Mouse (Mus musculus): Measurements from ENCODE around the gene Wdr83. TPM values are rescaled to one million over a fixed set of nuclear protein-coding genes. Genes with fewer than 3 reads are reported as not detected.

Wdr83 gene
- polyA plus RNA-seq, 2 experiments from 2014 or later, result 41.0 to 56.0 TPM

GRCm38 (mm10) chr8:85034764-85035163 is 46.3 kb downstream of the Wdr83 start:
- ATAC-seq, result peak; percentile 48

DNA sequence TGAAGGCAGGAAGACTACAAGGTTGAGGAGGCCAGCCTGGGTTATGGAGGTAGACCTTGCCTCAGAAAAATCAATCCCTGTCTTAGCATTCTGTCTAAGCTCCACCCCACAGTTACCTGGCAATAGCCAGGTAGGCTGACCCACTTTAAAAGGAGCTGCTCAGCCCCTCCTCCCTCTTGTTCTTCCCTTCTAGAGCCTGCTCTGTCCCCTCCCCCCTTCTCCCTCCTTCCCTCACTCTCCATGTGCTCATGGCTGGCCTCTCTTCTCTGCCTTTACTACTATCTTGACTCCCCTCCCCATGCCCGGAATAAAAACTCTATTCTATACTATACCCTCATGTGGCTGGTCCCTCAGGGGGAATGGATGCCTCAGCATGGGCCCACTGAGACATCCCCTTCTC is 47.2 kb downstream of the Wdr83 start:
- ATAC-seq, result no peak

DNA sequence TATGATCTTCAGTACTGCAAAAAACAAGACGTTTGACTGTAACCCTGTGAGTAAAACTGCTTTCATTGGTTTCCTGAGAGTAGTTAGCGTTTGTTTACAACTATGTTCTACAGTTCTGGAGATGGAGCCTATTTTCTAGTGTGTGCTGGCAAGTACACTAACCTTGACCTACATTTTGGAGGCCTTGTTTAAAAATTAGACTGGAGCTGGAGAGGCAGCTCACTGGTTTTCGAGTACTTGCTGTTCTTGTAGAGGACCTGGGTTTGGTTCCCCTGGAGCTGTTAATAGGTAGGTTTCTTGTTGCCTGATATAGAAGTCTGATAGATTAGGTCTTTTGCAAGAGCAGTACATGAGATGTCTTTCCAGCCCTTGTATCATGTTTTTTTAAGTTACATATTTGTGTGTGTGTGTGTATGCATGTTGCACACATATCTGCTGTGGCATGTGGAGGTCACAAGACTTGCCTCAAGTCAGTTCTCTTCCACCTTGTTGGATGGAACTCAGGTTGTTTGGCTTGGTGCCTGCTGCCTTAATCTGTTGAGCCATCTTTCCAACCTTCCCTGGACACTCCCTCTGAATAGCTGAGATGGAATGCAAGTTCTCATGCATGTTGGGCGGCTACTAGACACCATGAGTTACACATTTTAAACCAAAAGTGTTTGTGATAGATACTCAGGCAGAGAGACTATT is 48.3 kb downstream of the Wdr83 start:
- no peak for ATAC-seq

- no peak for ATAC-seq
Observed at GRCm38 (mm10) chr8:85029271-85029670, 51.8 kb downstream of the Wdr83 start.

GRCm38 (mm10) chr8:85027922-85028321 is 53.2 kb downstream of the Wdr83 start:
- no peak for ATAC-seq

GRCm38 (mm10) chr8:85027516-85027855 is 53.6 kb downstream of the Wdr83 start:
- no peak for ATAC-seq

- ATAC-seq, result peak; percentile 59
Observed at GRCm38 (mm10) chr8:85026670-85027515, 54.2 kb downstream of the Wdr83 start, which contains the start of gene Trir. Trir (plus strand) TSS chr8:85026823.

DNA sequence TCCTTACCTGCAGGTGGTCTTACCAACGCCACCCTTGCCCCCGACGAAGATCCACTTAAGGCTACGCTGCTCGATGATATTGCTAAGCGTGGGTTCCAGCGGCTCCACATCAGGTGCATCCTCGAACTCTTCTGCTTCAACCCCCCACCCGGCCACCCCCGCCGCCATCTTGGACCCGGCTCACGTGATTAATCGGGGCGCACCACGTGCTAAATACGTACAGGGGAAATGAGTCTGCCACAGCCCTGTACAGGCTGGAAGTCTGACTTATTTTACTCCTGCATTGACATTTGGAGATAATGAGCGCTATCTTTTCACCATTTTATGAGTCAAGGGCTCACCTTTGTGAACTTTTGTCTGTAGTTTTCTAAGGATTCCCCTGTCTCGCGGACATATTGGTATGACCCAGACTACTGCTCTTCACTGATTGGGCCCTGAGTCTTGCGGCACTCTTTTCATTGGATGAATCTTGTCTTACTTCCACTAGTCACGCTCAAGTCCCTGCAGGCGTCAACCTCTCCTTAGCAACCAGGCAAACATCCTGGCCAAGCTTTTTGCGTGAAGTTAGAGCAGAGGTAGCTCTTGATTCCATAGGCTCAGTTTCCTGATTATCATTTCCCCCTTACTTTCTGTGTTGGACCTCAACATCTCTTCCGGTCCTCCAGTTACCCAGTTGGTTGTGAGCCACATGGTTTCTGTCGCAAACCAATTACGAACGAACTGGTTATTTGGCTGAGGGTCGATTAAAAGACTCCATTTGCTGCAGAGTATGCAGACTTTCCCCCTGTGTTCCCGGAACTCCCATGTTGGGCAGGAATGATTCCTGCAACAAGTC is 55.8 kb downstream of the Wdr83 start, which contains the start of gene Asna1:
Asna1 (minus strand) TSS at position 184 of the 835 bp plus-strand sequence.
- peak; percentile 95 for ATAC-seq

Other genes with a start within 250 kb of the Wdr83 start
- 10 to 100 TPM; 14.3 to 16.4 TPM for gene Gadd45gip1, start 249.8 kb downstream of the Wdr83 start, polyA plus RNA-seq (2017; shearing (Covaris generic))
- gene Rad23a, start 240.6 kb downstream of the Wdr83 start, polyA plus RNA-seq (2017; shearing (Covaris generic)), result 100 to 1,000 TPM; 139 to 160 TPM
- gene Calr, start 234.4 kb downstream of the Wdr83 start, polyA plus RNA-seq (2017; shearing (Covaris generic)), result 100 to 1,000 TPM; 250 to 281 TPM
- gene Farsa, start 224.3 kb downstream of the Wdr83 start, polyA plus RNA-seq (2017; shearing (Covaris generic)), result 100 to 1,000 TPM in 1 of 2 experiments, 10 to 100 TPM in 1; 67.4 to 122 TPM
- gene Syce2, start 209.2 kb downstream of the Wdr83 start, polyA plus RNA-seq (2017; shearing (Covaris generic)), result 1 to 10 TPM; 6.5 to 9.0 TPM
- gene Gcdh, start 187.4 kb downstream of the Wdr83 start, polyA plus RNA-seq (2017; shearing (Covaris generic)), result 10 to 100 TPM; 21.5 to 32.7 TPM
- gene Klf1, start 179.4 kb downstream of the Wdr83 start, polyA plus RNA-seq (2017; shearing (Covaris generic)), result under 1 TPM in 1 of 2 experiments, not detected in 1; 0.22 TPM
- 10 to 100 TPM; 25.7 to 29.7 TPM for gene Dnase2a, start 172.7 kb downstream of the Wdr83 start, polyA plus RNA-seq (2017; shearing (Covaris generic))
- 1 to 10 TPM; 1.2 to 1.3 TPM for gene Mast1, start 143.9 kb downstream of the Wdr83 start, polyA plus RNA-seq (2017; shearing (Covaris generic))
- not detected for gene Rtbdn, start 134.3 kb downstream of the Wdr83 start, polyA plus RNA-seq (2017; shearing (Covaris generic))
- not detected for gene Gm49661, start 111.9 kb downstream of the Wdr83 start, polyA plus RNA-seq (2017; shearing (Covaris generic))
- gene Prdx2, start 111.7 kb downstream of the Wdr83 start, polyA plus RNA-seq (2017; shearing (Covaris generic)), result 100 to 1,000 TPM; 213 to 298 TPM
- 100 to 1,000 TPM in 1 of 2 experiments, 10 to 100 TPM in 1; 78.9 to 109 TPM for gene Rnaseh2a, start 111.5 kb downstream of the Wdr83 start, polyA plus RNA-seq (2017; shearing (Covaris generic))
- gene Junb, start 102.6 kb downstream of the Wdr83 start, polyA plus RNA-seq (2017; shearing (Covaris generic)), result 10 to 100 TPM; 18.9 to 29.4 TPM
- 1 to 10 TPM; 4.2 to 5.6 TPM for gene Hook2, start 90.7 kb downstream of the Wdr83 start, polyA plus RNA-seq (2017; shearing (Covaris generic))
- gene Best2, start 66.8 kb downstream of the Wdr83 start, polyA plus RNA-seq (2017; shearing (Covaris generic)), result not detected
- 10 to 100 TPM; 53.8 to 73.8 TPM for gene Asna1, start 56.0 kb downstream of the Wdr83 start, polyA plus RNA-seq (2017; shearing (Covaris generic))
- gene Trir, start 54.5 kb downstream of the Wdr83 start, polyA plus RNA-seq (2017; shearing (Covaris generic)), result 10 to 100 TPM; 15.5 to 28.1 TPM
- 10 to 100 TPM; 15.0 to 30.1 TPM for gene Tnpo2, start 44.4 kb downstream of the Wdr83 start, polyA plus RNA-seq (2017; shearing (Covaris generic))
- gene Fbxw9, start 21.3 kb downstream of the Wdr83 start, polyA plus RNA-seq (2017; shearing (Covaris generic)), result 1 to 10 TPM; 3.2 to 4.9 TPM
- 1 to 10 TPM; 1.1 to 3.6 TPM for gene Gm5741, start 13.3 kb downstream of the Wdr83 start, polyA plus RNA-seq (2017; shearing (Covaris generic))
- gene Dhps, start 9.5 kb downstream of the Wdr83 start, polyA plus RNA-seq (2017; shearing (Covaris generic)), result 10 to 100 TPM; 42.7 to 45.0 TPM
- gene Wdr83os, start 566 bp downstream of the Wdr83 start, polyA plus RNA-seq (2017; shearing (Covaris generic)), result 100 to 1,000 TPM; 130 to 136 TPM
- gene Man2b1, start 2.0 kb upstream of the Wdr83 start, polyA plus RNA-seq (2017; shearing (Covaris generic)), result 100 to 1,000 TPM in 1 of 2 experiments, 10 to 100 TPM in 1; 98.3 to 117 TPM
- gene Zfp791, start 41.8 kb upstream of the Wdr83 start, polyA plus RNA-seq (2017; shearing (Covaris generic)), result not detected
- not detected for gene Cks1brt, start 70.6 kb upstream of the Wdr83 start, polyA plus RNA-seq (2017; shearing (Covaris generic))
- gene Olfr371, start 144.7 kb upstream of the Wdr83 start, polyA plus RNA-seq (2017; shearing (Covaris generic)), result not detected
- gene Orc6, start 218.3 kb upstream of the Wdr83 start, polyA plus RNA-seq (2017; shearing (Covaris generic)), result 10 to 100 TPM; 32.6 to 34.9 TPM
- 100 to 1,000 TPM in 1 of 2 experiments, 10 to 100 TPM in 1; 98.5 to 119 TPM for gene Vps35, start 218.5 kb upstream of the Wdr83 start, polyA plus RNA-seq (2017; shearing (Covaris generic))